Mouse (Mus musculus) embryonic facial prominence, embryonic 12.5 days (tissue): ENCODE measurements around the gene 4933417A18Rik. TPM values are rescaled to one million over a fixed set of nuclear protein-coding genes. Genes with fewer than 3 reads are reported as not detected.
A peak's percentile ranks its signal among the peaks of the same experiment; 100 is the strongest.
"Not testable (repeated sequence)": the region's sequence is repeated elsewhere in the genome, so short reads cannot be mapped to it uniquely, and the experiment has no call there.

Source experiments
- ATAC-seq: fragments of 200-750 bp; cut with Nextera tagmentation; 2 replicates; pipeline ENCODE4 v1.8.0; 2017; ENCODE audit not compliant: insufficient number of reproducible peaks, insufficient read depth, low FRiP score, low TSS enrichment
- H3K27ac ChIP-seq: fragments of 300-500 bp; sonication (generic); 2 replicates; pipeline ENCODE4 v1.5.1; 2016; ENCODE audit warnings: mild to moderate bottlenecking
- H3K27me3 ChIP-seq: fragments of 300-500 bp; sonication (generic); 2 replicates; pipeline ENCODE4 v1.6.1; 2016; ENCODE audit warnings: mild to moderate bottlenecking, moderate library complexity
- H3K36me3 ChIP-seq: fragments of 300-500 bp; sonication (generic); 2 replicates; pipeline ENCODE4 v1.6.1; 2016; ENCODE audit warnings: mild to moderate bottlenecking
- H3K4me1 ChIP-seq: fragments of 300-500 bp; sonication (generic); 2 replicates; pipeline ENCODE4 v1.6.1; 2016
- H3K4me2 ChIP-seq: fragments of 300-500 bp; sonication (generic); replicated peaks from 2 replicates; pipeline ENCODE4 v1.6.1; 2016; ENCODE audit warnings: mild to moderate bottlenecking, moderate library complexity
- H3K4me3 ChIP-seq: fragments of 300-500 bp; sonication (generic); 2 replicates; pipeline ENCODE4 v1.5.1; 2016; ENCODE audit warnings: mild to moderate bottlenecking
- H3K9ac ChIP-seq: fragments of 300-500 bp; sonication (generic); 2 replicates; pipeline ENCODE4 v1.6.1; 2016; ENCODE audit warnings: mild to moderate bottlenecking, moderate library complexity
- H3K9me3 ChIP-seq: fragments of 300-500 bp; sonication (generic); 2 replicates; pipeline ENCODE4 v1.6.1; 2016; ENCODE audit warnings: mild to moderate bottlenecking, moderate library complexity
- WGBS: fragments of 180-500 bp; shearing (Covaris S2); methylation state at CpG from one replicate; pipeline ENCODE4 v1.1.7; 2016; 5-methylcytosine and 5-hydroxymethylcytosine counted together
- polyA plus RNA-seq: library from polyadenylated mRNA; unstranded; fragments of >200 nt; fragmentation: Nextera tagmentation; extraction: Ambion mirVana; gene quantifications from 2 replicates; pipeline ENCODE4 v1.2.1, GENCODE M21; 2016

Gene 4933417A18Rik
- polyA plus RNA-seq, 1 experiment from 2014 or later, result not detected

DNA sequence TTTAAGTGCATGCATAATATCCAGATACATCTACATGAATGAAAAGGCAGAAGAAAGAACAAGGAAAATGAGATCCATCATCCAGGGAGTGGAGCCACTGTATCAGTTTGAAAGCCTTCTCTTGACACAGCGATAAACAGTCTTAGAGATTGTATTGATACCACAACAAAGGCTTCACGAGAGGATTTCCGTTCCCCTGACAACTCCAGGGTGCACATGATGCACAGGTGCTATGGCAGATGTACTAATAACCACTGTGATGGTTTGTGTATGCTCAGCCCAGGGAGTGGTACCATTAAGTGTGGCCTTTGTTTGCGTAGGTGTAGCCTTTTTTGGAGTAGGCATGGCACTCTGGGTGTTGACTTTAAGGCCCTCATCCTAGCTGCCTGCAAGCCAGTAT lies 32.7 kb downstream of the 4933417A18Rik start:
- Histone ChIP-seq H3K27me3 (no peaks in the 10 kb centered on the region), H3K4me3 (no peak overlapping the region), H3K9me3 (no peaks in the 10 kb centered on the region), H3K4me1 (no peaks in the 10 kb centered on the region), H3K4me2 (no peak overlapping the region), H3K36me3 (no peaks in the 10 kb centered on the region), H3K27ac (no peak overlapping the region), H3K9ac (no peak overlapping the region)
- ATAC-seq, result no peak
- WGBS, result 95% methylated on average over 4 of the region's 4 CpGs

DNA sequence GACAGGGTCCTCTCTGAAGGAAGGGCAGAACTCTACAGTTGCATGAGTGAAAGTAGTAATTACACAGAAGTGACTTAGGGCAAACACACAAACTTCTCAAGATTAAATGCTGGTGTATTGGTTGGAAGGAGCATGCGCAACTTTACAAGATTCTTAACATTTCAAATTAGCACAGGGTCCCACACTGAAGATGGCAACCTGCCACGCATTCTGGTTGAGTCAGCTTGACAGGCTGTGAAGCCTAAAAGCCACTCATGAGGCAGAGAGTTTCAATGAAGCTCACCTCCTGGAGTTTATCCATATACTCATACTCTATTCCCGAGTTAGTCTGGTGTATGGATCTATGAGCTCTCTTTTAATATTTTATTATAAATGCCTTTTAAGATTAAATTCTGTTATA lies 33.9 kb downstream of the 4933417A18Rik start:
- H3K4me3 ChIP-seq, H3K9me3 ChIP-seq, ATAC-seq, H3K27me3 ChIP-seq, H3K4me1 ChIP-seq, H3K4me2 ChIP-seq, H3K9ac ChIP-seq, H3K36me3 ChIP-seq, H3K27ac ChIP-seq: not testable (repeated sequence)
- 86% methylated on average over 3 of the region's 3 CpGs for WGBS

DNA sequence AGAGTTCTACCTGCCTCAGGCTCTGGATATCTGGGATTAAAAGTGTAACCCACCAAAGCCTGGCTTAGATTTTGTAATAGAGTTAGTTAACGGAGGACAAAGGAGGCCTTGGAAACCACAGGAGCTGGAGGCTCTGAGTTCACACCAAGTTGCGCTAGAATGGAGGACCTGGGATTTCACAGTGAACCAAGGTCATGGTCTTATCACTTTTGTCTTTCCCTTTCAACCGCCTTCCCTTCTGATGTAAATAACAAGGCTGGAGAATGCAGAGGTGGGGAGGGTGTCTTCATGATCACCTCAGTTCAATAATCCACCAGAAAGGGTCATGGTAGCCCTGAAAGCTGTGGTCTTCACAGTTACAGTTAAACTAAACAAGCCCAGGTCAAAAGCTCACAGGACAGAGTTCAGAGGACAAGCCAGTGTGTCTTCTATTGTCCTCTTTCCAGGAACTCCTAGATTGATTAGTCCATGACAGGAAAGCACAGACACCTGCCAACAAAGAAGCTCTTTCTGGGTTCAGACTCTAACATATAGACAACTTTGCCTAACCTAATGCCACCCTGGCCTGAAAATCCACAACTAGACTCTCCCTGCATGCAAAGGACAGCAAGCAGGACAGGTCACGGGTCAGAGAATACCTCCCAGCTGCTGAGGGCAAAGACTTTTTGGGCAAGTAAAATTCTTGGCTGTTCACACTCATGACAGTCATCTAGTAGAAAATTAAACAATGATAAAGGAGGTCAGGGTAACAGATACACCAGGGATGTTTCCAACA lies 37.0 kb downstream of the 4933417A18Rik start:
- Histone ChIP-seq H3K27me3 (peaks cover 16% of the 10 kb centered on the region), H3K36me3 (no peaks in the 10 kb centered on the region), H3K4me1 (peaks cover 3% of the 10 kb centered on the region; the same call in 1 of the 2 replicates), H3K9me3 (no peaks in the 10 kb centered on the region), H3K9ac (no peak overlapping the region), H3K27ac (no peak overlapping the region), H3K4me3 (no peak overlapping the region), H3K4me2 (no peak overlapping the region)
- WGBS, result 73% methylated on average over 4 of the region's 4 CpGs
- ATAC-seq, result no peak

DNA sequence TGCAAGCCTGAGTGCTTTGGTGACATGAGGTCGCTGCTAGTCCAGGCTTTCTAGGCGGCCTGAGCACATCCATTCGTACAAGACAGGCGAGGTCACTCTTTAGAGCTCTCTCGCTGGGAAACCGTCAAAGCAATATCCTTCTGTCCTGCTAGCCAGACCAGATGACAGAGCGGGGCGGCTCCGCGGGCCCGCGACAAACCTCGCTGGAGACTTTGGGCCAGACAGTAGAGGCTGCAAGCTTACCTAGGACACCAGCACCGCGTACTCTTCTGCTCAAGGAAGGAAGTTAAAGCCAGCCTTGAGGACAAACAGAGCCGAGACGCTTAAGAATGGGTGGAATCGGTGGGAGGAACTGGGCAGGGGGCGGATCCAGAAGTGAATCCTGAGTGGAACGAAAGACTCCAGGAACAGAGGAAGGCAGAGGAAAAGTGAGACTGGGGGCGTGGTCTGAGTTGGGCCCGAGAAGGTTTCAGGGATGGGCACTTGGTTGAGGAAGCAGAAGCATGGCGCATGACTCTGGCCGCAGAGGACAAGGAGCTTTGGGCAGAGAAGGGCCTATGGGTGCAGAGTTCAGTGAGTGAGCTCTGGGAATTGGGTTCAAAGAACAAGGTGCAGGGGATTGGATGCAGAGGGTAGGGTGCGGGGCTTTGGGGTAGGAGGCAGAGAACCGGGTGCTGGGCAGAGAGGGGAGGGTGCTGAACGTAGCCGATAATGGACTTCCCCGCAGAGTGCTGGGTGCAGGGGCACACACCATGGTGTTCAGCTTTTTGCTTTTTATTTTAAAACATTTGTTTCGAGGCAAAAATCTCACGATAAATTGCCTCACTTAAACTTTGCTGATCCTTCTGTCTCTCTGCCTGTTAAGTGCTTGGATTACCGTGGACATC lies 39.5 kb downstream of the 4933417A18Rik start, which contains the start of gene Eci3:
Eci3 (minus strand) TSS at position 300 of the 887 bp plus-strand sequence.
- no peaks in the 10 kb centered on the region for H3K36me3 ChIP-seq
- no peaks in the 10 kb centered on the region for H3K9me3 ChIP-seq
- ATAC-seq, result peak; percentile 87
- WGBS, result 2% methylated on average over 32 of the region's 32 CpGs
- H3K9ac ChIP-seq, result peak within 1 kb of the TSS; percentile 39
- H3K27me3 ChIP-seq, result peaks cover 16% of the 10 kb centered on the region
- H3K4me3 ChIP-seq, result peak within 1 kb of the TSS; percentile 45
- H3K27ac ChIP-seq, result no peak within 1 kb of the TSS
- peaks cover 3% of the 10 kb centered on the region; the same call in 1 of the 2 replicates for H3K4me1 ChIP-seq
- H3K4me2 ChIP-seq, result peak within 1 kb of the TSS; percentile 78

DNA sequence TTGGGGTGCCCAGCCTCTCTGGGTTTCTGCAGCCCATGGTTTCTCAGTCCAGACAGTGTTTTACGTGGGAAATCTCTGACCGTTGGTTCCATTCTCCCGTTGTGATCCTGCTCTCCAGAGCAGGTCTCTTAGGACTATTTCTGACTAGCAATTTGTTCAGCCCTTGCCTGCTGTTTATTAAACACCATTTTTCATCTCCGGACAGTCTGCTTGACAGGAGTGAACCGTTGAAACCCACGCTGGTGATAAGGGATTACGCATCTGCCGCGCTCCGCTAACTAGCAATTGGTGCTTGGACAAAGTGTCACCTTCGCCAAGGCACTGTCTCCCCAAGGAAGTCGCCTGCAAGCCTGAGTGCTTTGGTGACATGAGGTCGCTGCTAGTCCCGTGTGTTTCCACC lies 40.2 kb downstream of the 4933417A18Rik start:
- no peaks in the 10 kb centered on the region for H3K36me3 ChIP-seq
- peaks cover 3% of the 10 kb centered on the region; the same call in 1 of the 2 replicates for H3K4me1 ChIP-seq
- peak overlapping the region; percentile 78 for H3K4me2 ChIP-seq
- peak overlapping the region; percentile 45 for H3K4me3 ChIP-seq
- 5% methylated on average over 14 of the region's 14 CpGs for WGBS
- ATAC-seq, result no peak
- no peaks in the 10 kb centered on the region for H3K9me3 ChIP-seq
- H3K27me3 ChIP-seq, result peaks cover 16% of the 10 kb centered on the region
- H3K9ac ChIP-seq, result no peak overlapping the region
- H3K27ac ChIP-seq, result no peak overlapping the region

DNA sequence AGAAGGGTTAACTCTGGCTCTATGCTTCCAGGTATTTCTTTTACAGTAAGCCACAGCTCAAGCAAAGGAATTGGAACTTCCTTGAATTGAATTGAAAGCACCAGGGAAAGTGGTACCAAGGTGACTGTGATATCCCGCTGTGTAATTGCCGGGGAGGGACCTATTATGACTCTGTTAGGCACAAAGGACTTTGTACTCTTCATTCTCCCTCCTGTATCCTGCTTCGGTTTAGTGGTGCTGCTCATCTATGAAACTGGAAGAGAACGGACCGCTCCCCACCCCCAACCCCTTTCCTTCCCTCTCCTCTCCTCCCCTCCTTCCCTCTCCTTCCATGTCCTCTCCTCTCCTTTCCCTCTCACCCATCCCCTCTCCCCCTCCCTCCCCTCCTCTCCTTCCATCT lies 40.7 kb downstream of the 4933417A18Rik start:
- H3K9me3 ChIP-seq, result no peaks in the 10 kb centered on the region
- no peak overlapping the region for H3K27ac ChIP-seq
- H3K4me1 ChIP-seq, result peaks cover 3% of the 10 kb centered on the region; the same call in 1 of the 2 replicates
- no peaks in the 10 kb centered on the region for H3K36me3 ChIP-seq
- H3K4me3 ChIP-seq, result peak overlapping the region; percentile 45; the same call in 1 of the 2 replicates
- no peak for ATAC-seq
- no peak overlapping the region for H3K9ac ChIP-seq
- peak overlapping the region; percentile 78 for H3K4me2 ChIP-seq
- WGBS, result 10% methylated on average over 5 of the region's 5 CpGs
- peaks cover 16% of the 10 kb centered on the region for H3K27me3 ChIP-seq

DNA sequence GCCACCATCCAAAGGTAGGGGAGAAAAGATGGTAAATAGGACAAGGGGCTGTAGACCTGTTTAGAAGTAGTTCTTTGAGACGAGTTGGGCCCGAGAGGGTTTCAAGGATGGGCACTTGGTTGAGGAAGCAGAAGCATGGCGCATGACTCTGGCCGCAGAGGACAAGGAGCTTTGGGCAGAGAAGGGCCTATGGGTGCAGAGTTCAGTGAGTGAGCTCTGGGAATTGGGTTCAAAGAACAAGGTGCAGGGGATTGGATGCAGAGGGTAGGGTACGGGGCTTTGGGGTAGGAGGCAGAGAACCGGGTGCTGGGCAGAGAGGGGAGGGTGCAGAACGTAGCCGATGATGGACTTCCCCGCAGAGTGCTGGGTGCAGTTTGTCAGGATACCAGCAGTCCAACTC lies 41.4 kb downstream of the 4933417A18Rik start:
- WGBS, result 69% methylated on average over 9 of the region's 9 CpGs
- peaks cover 16% of the 10 kb centered on the region for H3K27me3 ChIP-seq
- H3K36me3 ChIP-seq, H3K9me3 ChIP-seq, H3K4me3 ChIP-seq, ATAC-seq, H3K9ac ChIP-seq, H3K4me2 ChIP-seq, H3K27ac ChIP-seq, H3K4me1 ChIP-seq: not testable (repeated sequence)

DNA sequence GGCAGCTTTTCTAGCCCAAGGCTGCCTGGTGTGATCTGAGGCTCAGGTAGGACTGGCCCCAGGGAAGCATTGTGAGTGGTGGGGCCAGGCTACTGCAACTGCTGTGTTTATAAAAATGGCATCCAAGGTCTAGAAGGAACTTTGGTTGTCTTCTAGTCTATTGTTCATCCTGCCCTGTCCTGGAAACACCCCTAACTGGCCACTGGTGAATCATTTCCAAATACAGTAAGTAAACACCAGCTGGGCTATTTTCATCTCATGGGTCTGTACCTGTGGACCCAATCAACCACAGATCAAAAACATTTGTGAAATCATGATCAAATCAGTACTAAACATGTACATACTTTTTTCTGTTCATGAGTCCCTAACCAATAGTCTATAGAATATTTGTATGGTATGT lies 48.2 kb downstream of the 4933417A18Rik start:
- not testable (repeated sequence) for H3K27me3 ChIP-seq, H3K27ac ChIP-seq, H3K4me3 ChIP-seq, H3K4me1 ChIP-seq, H3K4me2 ChIP-seq, H3K36me3 ChIP-seq, H3K9ac ChIP-seq, H3K9me3 ChIP-seq, ATAC-seq

DNA sequence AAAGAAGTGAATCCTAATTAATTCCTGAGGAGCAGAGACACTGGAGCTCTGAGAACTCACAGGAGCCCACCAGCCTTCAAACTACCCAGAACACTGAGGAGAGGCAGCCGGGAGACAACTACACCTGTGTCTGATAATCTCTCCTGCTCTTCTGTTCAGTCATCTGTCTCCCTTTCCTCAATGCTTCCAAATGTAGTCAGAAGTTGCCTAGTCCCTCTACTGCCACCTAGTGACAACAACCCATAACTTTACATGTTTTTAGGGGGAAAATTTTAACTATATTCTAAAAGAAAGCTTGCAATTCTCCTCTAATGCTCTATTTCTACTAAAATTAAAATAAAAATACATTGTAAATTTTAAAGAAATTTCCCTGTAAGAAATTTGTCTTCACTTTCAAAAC lies 48.9 kb downstream of the 4933417A18Rik start:
- no peak overlapping the region for H3K4me3 ChIP-seq
- WGBS, result 23% methylated on average over 1 of the region's 1 CpGs

DNA sequence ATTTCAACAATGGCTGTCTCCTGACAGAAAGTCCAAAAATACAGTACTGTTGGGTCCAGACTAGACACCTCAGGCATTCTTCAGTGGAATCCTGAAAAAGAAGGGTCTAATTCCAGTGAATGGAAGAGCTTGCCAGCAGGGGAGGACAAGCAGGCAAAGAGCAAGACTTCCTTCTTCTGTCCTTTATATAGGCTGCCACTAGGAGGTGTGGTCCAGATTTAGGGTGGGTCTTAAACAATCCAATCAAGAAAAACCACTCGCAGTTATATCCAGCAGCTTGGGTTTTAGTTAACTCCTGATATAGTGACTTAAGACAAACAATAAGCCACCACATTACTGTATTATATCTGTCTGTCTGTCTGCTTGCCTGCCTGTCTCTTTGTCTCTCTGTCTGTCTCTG lies 49.6 kb downstream of the 4933417A18Rik start:
- no peak overlapping the region for H3K4me3 ChIP-seq
- no peaks in the 10 kb centered on the region for H3K4me1 ChIP-seq
- H3K9me3 ChIP-seq, result no peaks in the 10 kb centered on the region
- H3K27me3 ChIP-seq, result no peaks in the 10 kb centered on the region
- no peak for ATAC-seq
- 35% methylated on average over 1 of the region's 1 CpGs for WGBS
- H3K4me2 ChIP-seq, result no peak overlapping the region
- H3K36me3 ChIP-seq, result peaks cover 17% of the 10 kb centered on the region
- H3K27ac ChIP-seq, result no peak overlapping the region
- H3K9ac ChIP-seq, result no peak overlapping the region

More for the DNA sequence above, 48.9 kb downstream of the 4933417A18Rik start:
- no peaks in the 10 kb centered on the region for H3K4me1 ChIP-seq
- no peak overlapping the region for H3K4me2 ChIP-seq
- ATAC-seq, result no peak
- H3K9me3 ChIP-seq, result no peaks in the 10 kb centered on the region
- no peaks in the 10 kb centered on the region for H3K27me3 ChIP-seq
- no peak overlapping the region for H3K27ac ChIP-seq
- peaks cover 12% of the 10 kb centered on the region for H3K36me3 ChIP-seq
- no peak overlapping the region for H3K9ac ChIP-seq

DNA sequence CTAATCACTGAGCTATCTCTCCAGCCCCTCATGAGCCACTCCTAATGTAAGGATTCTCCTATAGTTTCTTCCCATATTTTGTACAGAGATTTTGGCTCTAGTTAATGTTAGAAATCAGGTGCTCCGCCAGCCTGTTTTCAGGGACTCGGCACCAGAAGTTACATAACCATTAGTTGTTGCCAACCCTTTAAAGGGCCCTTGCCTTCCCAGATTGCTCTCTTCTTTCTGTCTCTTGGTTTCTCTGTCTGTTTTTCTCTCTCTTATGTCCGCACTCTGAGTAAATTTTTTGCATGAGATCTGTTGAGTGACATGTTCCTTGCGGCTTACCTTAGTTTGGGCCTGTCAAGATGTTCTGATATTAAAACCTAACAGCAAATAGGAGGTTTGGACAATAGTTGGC lies 51.9 kb downstream of the 4933417A18Rik start:
- peaks cover 40% of the 10 kb centered on the region for H3K36me3 ChIP-seq
- no peak for ATAC-seq
- 94% methylated on average over 4 of the region's 4 CpGs for WGBS
- H3K4me3 ChIP-seq, result no peak overlapping the region
- no peaks in the 10 kb centered on the region for H3K9me3 ChIP-seq
- H3K4me1 ChIP-seq, result no peaks in the 10 kb centered on the region
- no peak overlapping the region for H3K4me2 ChIP-seq
- no peaks in the 10 kb centered on the region for H3K27me3 ChIP-seq
- no peak overlapping the region for H3K27ac ChIP-seq
- no peak overlapping the region for H3K9ac ChIP-seq

DNA sequence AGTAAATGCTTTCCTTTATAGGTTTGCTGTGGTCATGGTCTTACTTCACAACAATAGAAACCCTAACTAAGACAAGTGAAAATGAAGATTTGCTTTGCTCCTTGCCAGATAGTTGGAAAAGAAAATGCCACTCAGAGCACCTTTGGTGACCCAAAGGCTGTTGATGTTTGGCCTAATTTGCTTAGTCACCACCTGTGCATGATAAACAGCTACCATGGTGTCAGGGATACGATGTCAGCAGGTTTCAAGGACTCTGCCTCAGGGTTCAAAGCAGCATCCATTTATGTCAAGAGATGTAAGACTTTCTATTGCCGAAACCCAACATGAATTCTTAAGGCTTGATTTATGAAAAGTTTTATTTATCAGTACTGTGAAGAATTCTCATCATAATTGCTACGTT lies 53.2 kb downstream of the 4933417A18Rik start:
- Histone ChIP-seq H3K4me1 (no peaks in the 10 kb centered on the region), H3K27ac (no peak overlapping the region), H3K9me3 (no peaks in the 10 kb centered on the region), H3K4me3 (no peak overlapping the region), H3K36me3 (peaks cover 51% of the 10 kb centered on the region), H3K9ac (no peak overlapping the region), H3K27me3 (no peaks in the 10 kb centered on the region), H3K4me2 (no peak overlapping the region)
- WGBS, result 89% methylated on average over 3 of the region's 3 CpGs
- no peak for ATAC-seq
